In genomic region chr4:58499831-58500230, GRCm38 (mm10) we compare ENCODE assay signal across 16 mouse cellular contexts. TPM values are rescaled to one million over a fixed set of nuclear protein-coding genes. Genes with fewer than 3 reads are reported as not detected.
DNase-seq lines count a peak whose midpoint lies in the region; ATAC-seq and TF ChIP-seq lines count a peak whose summit lies in the region.
"Had no signal": no experiment of that assay in that cellular context is flagged by ENCODE, and none has a peak within 500 bp of the region (broad histone marks: within the 10 kb centered on the region; RNA-seq: fewer than 3 reads in every experiment).

No protein-coding gene starts in this region.

- WGBS in heart, adult 2 months = 41% methylated on average over 3 of the region's 3 CpGs
- 76% methylated on average over 3 of the region's 3 CpGs for WGBS in midbrain, embryonic 13.5 days

- H3K9me3 ChIP-seq in midbrain, embryonic 13.5 days = no peaks in the 10 kb centered on the region
- H3K9me3 ChIP-seq: limb, embryonic 12.5 days; midbrain, embryonic 10.5 days had no signal

- H3K27ac ChIP-seq in heart, adult 2 months = no peak overlapping the region
- no peak overlapping the region; the same call in 1 of the 2 replicates for H3K27ac ChIP-seq in gastrocnemius, adult 2 months
- H3K27ac ChIP-seq in midbrain, embryonic 13.5 days = no peak overlapping the region
- H3K27ac ChIP-seq: hindbrain, embryonic 14.5 days had no signal

- TF ChIP-seq CTCF in heart, adult 2 months (IDR thresholded peaks at IDR 0.05) = no peak
- TF ChIP-seq CTCF in gastrocnemius, adult 2 months (IDR thresholded peaks at IDR 0.05) = no peak

- H3K27me3 ChIP-seq in heart, adult 2 months (ENCODE audit: control insufficient read depth, insufficient read depth, low read length) = no peaks in the 10 kb centered on the region
- no peaks in the 10 kb centered on the region for H3K27me3 ChIP-seq in midbrain, embryonic 13.5 days
- H3K27me3 ChIP-seq: CH12.LX; limb, embryonic 12.5 days had no signal

- no peak for ATAC-seq in midbrain, embryonic 13.5 days
- ATAC-seq: liver, postnatal 0 days had no signal

- no peak for TF ChIP-seq POLR2A in heart, adult 2 months (IDR thresholded peaks at IDR 0.05; ENCODE audit: insufficient read depth, low read depth, low read length)

- peak; percentile 32 to 50 for DNase-seq in heart, adult 2 months
- no peak for DNase-seq in heart, postnatal 4 days
- DNase-seq in Muller cell, postnatal 12 days (ENCODE audit: inconsistent ontology term) = peak; percentile 85
- DNase-seq in gastrocnemius, adult 2 months = peak; percentile 46
- DNase-seq in lung, postnatal 10 days = peak; percentile 45
- DNase-seq in frontal cortex, postnatal 36 days (ENCODE audit: low spot score in 2 of 2) = no peak
- no peak for DNase-seq in left cerebral cortex, adult 11 months (ENCODE audit: low spot score)
- DNase-seq: adrenal gland, postnatal 14 days; cerebellum, adult 11-12 months; kidney, adult 9 months; liver, postnatal 0 days had no signal

- H3K36me3 ChIP-seq in heart, adult 2 months (ENCODE audit: control insufficient read depth, insufficient read depth, low read length) = no peaks in the 10 kb centered on the region
- H3K36me3 ChIP-seq in midbrain, embryonic 13.5 days = no peaks in the 10 kb centered on the region
- H3K36me3 ChIP-seq: midbrain, embryonic 10.5 days had no signal

- intact Hi-C loops in heart, adult 2 months (cut with DNase I) = no loop called here
- intact Hi-C loops in gastrocnemius, adult 2 months (cut with DNase I) = no loop called here

- no peaks in the 10 kb centered on the region for H3K79me2 ChIP-seq in heart, adult 2 months (replicated peaks; ENCODE audit: control insufficient read depth, insufficient read depth, low read length)

- peaks cover 1% of the 10 kb centered on the region; the same call in 1 of the 2 replicates for H3K4me1 ChIP-seq in heart, adult 2 months (ENCODE audit: control insufficient read depth, insufficient read depth, low read length)
- H3K4me1 ChIP-seq in midbrain, embryonic 13.5 days (replicated peaks) = 0 out of 2 replicates have a peak, but pooled peaks cover 9% of the 10 kb centered on the region

- H3K4me2 ChIP-seq in midbrain, embryonic 13.5 days (replicated peaks) = no peak overlapping the region
- H3K4me2 ChIP-seq: hindbrain, embryonic 14.5 days; limb, embryonic 12.5 days had no signal

- H3K9ac ChIP-seq in heart, adult 2 months (ENCODE audit: low read depth, low read length) = no peak overlapping the region
- H3K9ac ChIP-seq in midbrain, embryonic 13.5 days (replicated peaks) = no peak overlapping the region
- H3K9ac ChIP-seq: hindbrain, embryonic 14.5 days; limb, embryonic 12.5 days; liver, postnatal 0 days had no signal

- no peak overlapping the region for H3K4me3 ChIP-seq in heart, adult 2 months
- no peak overlapping the region for H3K4me3 ChIP-seq in gastrocnemius, adult 2 months
- no peak overlapping the region for H3K4me3 ChIP-seq in midbrain, embryonic 13.5 days (replicated peaks)
- H3K4me3 ChIP-seq: limb, embryonic 12.5 days; midbrain, embryonic 10.5 days had no signal

- no peak for TF ChIP-seq EP300 in heart, adult 2 months (IDR thresholded peaks at IDR 0.05; ENCODE audit: insufficient read depth, low read depth, low read length)

RNA-seq across cellular contexts. Expression of gene Lpar1, which starts 53.9 kb away (rescaled TPM):
- total RNA-seq in heart, adult 2 months (2021) = 10 to 100 TPM in 1 of 2 experiments, 1 to 10 TPM in 1; 8.0 to 10.7 TPM
- polyA plus RNA-seq in heart, adult 2 months (2012; rRNA removed) = 15.8 and 21.1 TPM in 2 replicates
- 10 to 100 TPM; 17.1 to 18.7 TPM for total RNA-seq in heart, postnatal 4 days (2021)
- total RNA-seq in gastrocnemius, adult 2 months (2021) = 10 to 100 TPM in 1 of 2 experiments, 1 to 10 TPM in 1; 5.3 to 13.8 TPM
- polyA plus RNA-seq in midbrain, embryonic 13.5 days (2015; fragmentation: Nextera tagmentation; extraction: Ambion mirVana) = 15.8 and 18.2 TPM in 2 replicates

Comparison
In these comparisons a context has a peak if more than half of its experiments do, and no peak if none do; other contexts are left out.
1. DNase-seq: peak in heart, adult 2 months (2 of 2), Muller cell, postnatal 12 days (single experiment), gastrocnemius, adult 2 months (single experiment) and lung, postnatal 10 days (single experiment); none in heart, postnatal 4 days (single experiment), frontal cortex, postnatal 36 days (0 of 2) and left cerebral cortex, adult 11 months (single experiment).